Mouse (Mus musculus) embryonic facial prominence, embryonic 14.5 days (tissue): ENCODE data around the gene Il11. TPM values are rescaled to one million over a fixed set of nuclear protein-coding genes. Genes with fewer than 3 reads are reported as not detected.

Experiments
- ATAC-seq: fragments of 200-750 bp; cut with Nextera tagmentation; 2 replicates; pipeline ENCODE4 v1.8.0; 2017; ENCODE audit warnings: low read depth, moderate number of reproducible peaks, moderate TSS enrichment
- DNase-seq: peaks from one replicate; pipeline ENCODE4 v3.0.0-alpha.2; 2015; ENCODE audit warnings: low spot score
- H3K27ac ChIP-seq: fragments of 300-500 bp; sonication (generic); replicated peaks from 2 replicates; pipeline ENCODE4 v1.5.1; 2014; ENCODE audit warnings: low read depth, mild to moderate bottlenecking, low read length, moderate library complexity
- H3K27me3 ChIP-seq: fragments of 300-500 bp; sonication (generic); replicated peaks from 2 replicates; pipeline ENCODE4 v1.6.1; 2014; ENCODE audit warnings: low read length; ENCODE audit not compliant: control insufficient read depth, insufficient read depth
- H3K36me3 ChIP-seq: fragments of 300-500 bp; sonication (generic); 2 replicates; pipeline ENCODE4 v1.6.1; 2014; ENCODE audit warnings: low read length, mixed read lengths; ENCODE audit not compliant: control insufficient read depth, insufficient read depth
- H3K4me1 ChIP-seq: fragments of 300-500 bp; sonication (generic); 2 replicates; pipeline ENCODE4 v1.6.1; 2014; ENCODE audit warnings: antibody characterized with exemption, low read length; ENCODE audit not compliant: control insufficient read depth, insufficient read depth
- H3K4me2 ChIP-seq: fragments of 300-500 bp; sonication (generic); 2 replicates; pipeline ENCODE4 v1.6.1; 2014; ENCODE audit warnings: low read depth, mild to moderate bottlenecking, low read length, moderate library complexity, mixed read lengths
- H3K4me3 ChIP-seq: fragments of 300-500 bp; sonication (generic); 2 replicates; pipeline ENCODE4 v1.5.1; 2014; ENCODE audit warnings: low read depth, mild to moderate bottlenecking, low read length
- H3K9ac ChIP-seq: fragments of 300-500 bp; sonication (generic); 2 replicates; pipeline ENCODE4 v1.6.1; 2014; ENCODE audit warnings: low read depth, mild to moderate bottlenecking, low read length, moderate library complexity, mixed read lengths
- H3K9me3 ChIP-seq: fragments of 300-500 bp; sonication (generic); 2 replicates; pipeline ENCODE4 v1.6.1; 2016; ENCODE audit warnings: low read length; ENCODE audit not compliant: control insufficient read depth
- WGBS: fragments of 180-500 bp; shearing (Covaris S2); extraction: QIAGEN DNeasy Blood & Tissue Kit; methylation state at CpG from one replicate; pipeline ENCODE4 v1.1.7; 2014; 5-methylcytosine and 5-hydroxymethylcytosine counted together
- polyA plus RNA-seq: library from polyadenylated mRNA; unstranded; fragments of >200 nt; fragmentation: Nextera tagmentation; extraction: Ambion mirVana; gene quantifications from 2 replicates; pipeline ENCODE4 v1.2.1, GENCODE M21; 2014

Gene Il11
- polyA plus RNA-seq, 1 experiment from 2014 or later, result not detected

DNA sequence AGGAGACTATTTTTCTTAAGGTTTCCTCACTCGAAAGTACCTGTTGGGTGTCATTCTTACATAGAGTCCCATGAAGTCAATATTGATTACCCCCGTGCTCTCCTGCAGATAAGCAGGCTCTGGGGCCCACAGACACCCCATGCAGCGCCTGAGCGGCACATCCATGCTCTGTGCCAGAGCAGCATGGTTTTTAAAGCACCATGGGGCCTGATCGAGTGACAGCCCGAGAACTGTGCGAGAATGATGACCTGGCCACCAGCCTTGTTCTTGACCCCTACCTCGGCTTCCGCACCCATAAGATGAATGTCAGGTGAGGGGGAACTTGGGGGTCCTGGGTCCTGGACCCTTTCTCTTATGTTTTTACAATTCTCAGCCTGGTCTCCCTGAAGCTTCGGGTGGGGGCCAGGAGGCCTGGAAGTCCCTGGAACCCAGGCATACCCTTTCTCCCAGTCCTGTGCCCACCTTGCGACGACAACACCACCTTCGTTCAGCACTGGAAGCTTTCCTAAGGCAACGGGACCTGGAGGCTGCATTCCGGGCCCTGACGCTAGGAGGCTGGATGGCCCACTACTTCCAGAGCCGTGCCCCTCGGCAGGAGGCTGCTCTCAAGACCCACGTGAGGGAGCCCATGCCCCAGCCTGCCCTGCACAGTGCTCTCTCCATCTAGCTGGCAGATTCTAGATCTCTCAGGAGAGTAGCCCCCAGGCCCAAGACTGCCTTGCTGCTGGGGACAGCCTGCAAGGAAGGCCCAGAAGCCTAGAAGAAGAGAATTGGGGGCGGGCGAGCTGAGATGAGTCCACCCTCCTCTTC lies 40.8 kb downstream of the Il11 start:
- Histone ChIP-seq H3K9me3 (no peaks in the 10 kb centered on the region), H3K27ac (no peak overlapping the region), H3K9ac (peak overlapping the region; percentile 87), H3K36me3 (peaks cover 45% of the 10 kb centered on the region), H3K4me3 (peak overlapping the region; percentile 78), H3K4me1 (peaks cover 18% of the 10 kb centered on the region), H3K27me3 (no peaks in the 10 kb centered on the region), H3K4me2 (peak overlapping the region; percentile 74)
- DNase-seq (no peak), ATAC-seq (no peak)
- 89% methylated on average over 21 of the region's 21 CpGs for WGBS

DNA sequence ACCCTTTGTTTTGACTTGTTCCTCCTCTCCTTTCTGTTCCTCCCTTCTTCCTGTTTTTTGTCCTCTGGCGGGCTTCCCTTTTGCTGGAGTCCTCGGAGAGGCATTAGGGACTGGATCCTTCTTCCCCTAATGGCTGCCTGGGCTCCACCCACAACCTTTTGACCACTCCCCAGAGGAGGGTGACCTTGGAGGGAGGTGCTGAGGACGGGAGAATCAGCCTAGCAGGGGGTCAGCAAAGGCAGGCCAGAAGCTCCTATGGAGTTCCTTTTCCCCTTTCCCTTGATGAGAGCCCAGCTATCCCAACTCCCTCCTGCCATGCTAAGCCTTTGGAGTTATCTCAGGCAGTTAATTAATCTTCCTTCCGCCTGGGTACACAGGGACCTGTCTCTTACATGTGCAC lies 41.5 kb downstream of the Il11 start:
- ATAC-seq (no peak), DNase-seq (peak; percentile 42)
- 7% methylated on average over 4 of the region's 4 CpGs for WGBS

DNA sequence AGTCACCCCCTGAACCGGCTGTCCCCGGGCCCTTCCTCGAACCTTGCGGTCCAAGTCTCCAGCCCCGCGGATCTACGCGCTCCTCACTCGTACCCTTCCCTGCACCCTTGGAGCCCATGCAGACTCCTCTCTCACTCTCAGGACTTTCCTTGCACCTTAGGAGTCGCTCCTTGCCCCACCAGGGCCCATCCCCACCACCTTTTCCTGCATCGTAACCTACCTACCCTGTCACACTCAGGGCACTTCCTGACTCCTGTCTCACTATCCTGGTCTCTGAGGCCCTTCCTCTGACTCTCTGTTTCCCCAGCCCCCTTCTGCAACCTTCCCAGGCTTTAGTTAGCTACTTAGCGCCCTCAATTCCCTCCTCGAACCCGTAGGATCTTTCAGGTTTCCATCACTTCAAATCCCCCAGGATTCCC lies 42.3 kb downstream of the Il11 start:
- Histone ChIP-seq H3K36me3 (peaks cover 29% of the 10 kb centered on the region), H3K27ac (peak overlapping the region; percentile 88), H3K27me3 (no peaks in the 10 kb centered on the region), H3K4me3 (peak overlapping the region; percentile 78), H3K4me1 (peaks cover 18% of the 10 kb centered on the region), H3K9ac (peak overlapping the region; percentile 87), H3K4me2 (peak overlapping the region; percentile 74), H3K9me3 (no peaks in the 10 kb centered on the region)
- ATAC-seq, result peak; percentile 4
- DNase-seq, result no peak
- 4% methylated on average over 14 of the region's 14 CpGs for WGBS

More for the DNA sequence above, 41.5 kb downstream of the Il11 start:
- Histone ChIP-seq H3K9ac (peak overlapping the region; percentile 87), H3K36me3 (peaks cover 38% of the 10 kb centered on the region), H3K4me3 (peak overlapping the region; percentile 78), H3K27ac (peak overlapping the region; percentile 88), H3K4me1 (peaks cover 18% of the 10 kb centered on the region), H3K27me3 (no peaks in the 10 kb centered on the region), H3K9me3 (no peaks in the 10 kb centered on the region), H3K4me2 (peak overlapping the region; percentile 74)

DNA sequence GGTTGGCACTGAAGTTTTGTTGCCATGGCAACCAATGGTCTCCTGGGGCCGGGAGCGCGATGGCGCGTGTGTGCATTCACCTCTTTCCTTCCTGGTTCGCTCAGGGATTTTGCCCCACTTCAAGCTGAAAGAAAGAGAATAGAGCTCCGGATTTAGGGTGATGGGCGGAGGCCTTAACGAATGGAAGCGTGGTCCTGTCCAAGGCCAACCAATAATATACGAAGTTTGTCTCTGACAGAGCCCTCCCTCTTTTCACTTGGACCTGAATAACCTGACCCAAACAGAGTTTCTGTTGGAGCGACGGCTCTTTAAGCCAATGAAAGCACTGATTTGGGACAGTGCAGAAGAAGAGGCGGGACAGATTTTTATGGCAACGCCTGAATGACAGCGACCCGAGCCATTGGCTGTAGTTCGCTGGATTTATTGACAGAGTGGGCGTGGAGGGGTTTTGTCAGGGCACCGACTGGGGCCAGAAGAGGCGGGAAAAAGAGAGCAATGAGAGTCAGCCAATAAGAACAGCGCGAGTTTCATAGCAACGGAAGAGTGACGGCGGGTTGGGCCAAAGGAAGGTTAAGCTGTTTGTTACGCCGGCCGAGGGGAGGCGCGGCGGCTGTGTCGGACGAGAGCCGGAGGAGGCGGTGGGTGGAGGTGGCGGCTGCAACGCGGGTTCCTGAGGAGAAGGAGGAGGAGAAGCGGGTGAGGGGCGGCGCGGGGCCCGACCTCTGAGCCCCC lies 42.9 kb downstream of the Il11 start, which contains the start of gene Kmt5c:
TSS of gene Kmt5c (plus strand) at position 572 of the 732 bp plus-strand sequence.
- Histone ChIP-seq H3K36me3 (peaks cover 29% of the 10 kb centered on the region), H3K4me2 (peak within 1 kb of the TSS; percentile 74), H3K27me3 (no peaks in the 10 kb centered on the region), H3K9me3 (no peaks in the 10 kb centered on the region), H3K4me1 (peaks cover 18% of the 10 kb centered on the region), H3K4me3 (peak within 1 kb of the TSS; percentile 78), H3K9ac (peak within 1 kb of the TSS; percentile 87), H3K27ac (peak within 1 kb of the TSS; percentile 88)
- under 1% methylated on average over 26 of the region's 44 CpGs for WGBS
- DNase-seq, result peak; percentile 100
- peak; percentile 97 for ATAC-seq

DNA sequence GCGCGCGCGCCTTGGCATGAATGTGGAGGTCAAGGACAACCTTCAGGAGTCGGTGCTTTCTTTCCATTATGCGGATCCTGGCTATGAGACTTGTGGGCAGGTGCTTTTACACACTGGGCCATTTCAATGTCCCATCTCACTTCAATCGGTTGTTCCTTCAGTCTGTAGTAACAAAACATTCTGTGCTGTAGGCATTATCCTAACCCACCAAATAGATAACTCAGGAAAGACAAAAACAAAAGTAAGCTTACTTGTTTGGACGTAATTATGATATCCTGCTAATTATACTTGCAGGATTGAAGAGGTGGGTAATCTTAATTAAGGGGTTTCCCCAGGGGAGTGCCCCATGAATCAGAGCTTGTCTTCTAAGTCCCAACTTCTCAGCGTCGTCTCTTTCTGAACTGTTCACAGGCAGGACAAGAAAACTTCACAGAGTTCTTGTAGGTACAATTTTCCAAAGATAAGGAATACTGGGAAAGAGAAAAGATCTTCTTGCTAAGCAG lies 43.6 kb downstream of the Il11 start:
- ATAC-seq, result no peak
- peaks cover 23% of the 10 kb centered on the region for H3K36me3 ChIP-seq
- H3K4me1 ChIP-seq, result peaks cover 18% of the 10 kb centered on the region
- peak overlapping the region; percentile 60 for H3K4me2 ChIP-seq
- no peak for DNase-seq
- peak overlapping the region; percentile 8; the same call in 1 of the 2 replicates for H3K9ac ChIP-seq
- 49% methylated on average over 10 of the region's 10 CpGs for WGBS
- peak overlapping the region; percentile 82 for H3K27ac ChIP-seq
- H3K9me3 ChIP-seq, result no peaks in the 10 kb centered on the region
- no peaks in the 10 kb centered on the region for H3K27me3 ChIP-seq
- H3K4me3 ChIP-seq, result peak overlapping the region; percentile 37

DNA sequence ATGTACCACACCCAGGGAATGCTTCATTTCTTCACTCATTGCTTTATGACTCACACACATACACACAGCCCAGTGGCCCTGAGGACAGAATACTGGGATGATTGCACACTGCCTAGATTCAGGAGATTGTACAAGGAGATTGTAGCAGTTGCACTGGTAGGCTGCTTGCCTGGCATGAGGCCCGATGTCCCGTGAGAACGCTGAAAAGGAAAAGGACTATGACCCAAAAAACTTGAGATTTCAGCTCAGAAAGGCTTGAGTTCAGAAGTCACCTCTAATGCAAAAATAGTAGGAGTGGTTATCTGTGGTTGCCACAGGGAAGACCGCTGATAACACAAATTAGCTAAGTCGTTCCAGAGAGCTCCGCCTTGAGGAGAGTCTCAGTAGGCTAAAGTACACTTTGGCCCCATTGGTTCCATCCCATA lies 49.7 kb downstream of the Il11 start:
- H3K4me2 ChIP-seq, result no peak overlapping the region
- H3K36me3 ChIP-seq, result no peaks in the 10 kb centered on the region
- H3K4me3 ChIP-seq, result no peak overlapping the region
- H3K9ac ChIP-seq, result no peak overlapping the region
- H3K27ac ChIP-seq, result no peak overlapping the region
- ATAC-seq, result no peak
- no peak for DNase-seq
- H3K27me3 ChIP-seq, result no peaks in the 10 kb centered on the region
- no peaks in the 10 kb centered on the region for H3K4me1 ChIP-seq
- WGBS, result 60% methylated on average over 6 of the region's 6 CpGs
- H3K9me3 ChIP-seq, result no peaks in the 10 kb centered on the region

DNA sequence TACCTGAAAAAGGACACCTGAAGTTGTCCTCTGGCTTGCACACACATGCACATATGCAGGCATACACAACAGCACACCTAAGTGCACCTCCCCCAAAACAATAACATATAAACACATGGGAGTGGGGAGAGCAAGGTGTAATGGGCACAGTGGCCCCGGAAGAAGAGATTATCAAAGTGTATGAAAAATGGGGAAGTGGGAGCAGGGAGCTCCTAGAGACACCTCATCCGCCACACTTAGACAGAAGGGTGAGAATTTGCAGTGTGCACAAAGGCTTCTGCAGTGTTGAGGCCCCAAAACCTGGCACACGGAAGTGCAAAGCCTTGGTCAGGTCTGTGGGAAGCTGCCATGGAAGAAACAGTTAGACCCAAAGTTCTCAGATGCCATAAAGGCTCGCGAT lies 51.6 kb downstream of the Il11 start:
- H3K9ac ChIP-seq, result no peak overlapping the region
- H3K36me3 ChIP-seq, result no peaks in the 10 kb centered on the region
- DNase-seq, result no peak
- WGBS, result 83% methylated on average over 5 of the region's 5 CpGs
- H3K27me3 ChIP-seq, result no peaks in the 10 kb centered on the region
- no peak for ATAC-seq
- no peak overlapping the region for H3K4me3 ChIP-seq
- no peaks in the 10 kb centered on the region for H3K9me3 ChIP-seq
- no peak overlapping the region for H3K4me2 ChIP-seq
- H3K27ac ChIP-seq, result no peak overlapping the region
- H3K4me1 ChIP-seq, result no peaks in the 10 kb centered on the region

DNA sequence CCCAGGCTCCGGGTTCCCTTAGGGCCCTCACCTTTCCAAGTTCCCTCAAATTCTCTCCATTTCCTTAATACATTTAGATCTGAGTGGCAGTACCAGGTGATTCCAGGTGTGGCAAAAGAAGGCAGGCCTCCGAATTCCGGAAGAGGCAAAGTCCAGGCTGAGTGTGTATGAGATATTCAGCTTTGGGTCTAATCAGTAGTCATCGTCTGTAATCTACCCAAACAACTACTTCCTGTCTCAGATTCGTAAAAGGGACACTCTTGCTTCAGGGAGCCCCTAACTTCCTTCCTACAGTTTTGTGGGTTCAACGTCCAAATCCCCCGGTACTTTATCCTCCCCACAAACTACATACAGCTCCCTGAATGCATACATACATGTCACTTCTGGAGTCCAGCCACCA lies 57.5 kb downstream of the Il11 start, which contains the start of gene Tmem150b:
TSS of gene Tmem150b (minus strand) at position 81 of the 400 bp plus-strand sequence.
- ATAC-seq, result no peak
- Histone ChIP-seq H3K36me3 (no peaks in the 10 kb centered on the region), H3K27me3 (no peaks in the 10 kb centered on the region), H3K4me3 (no peak within 1 kb of the TSS), H3K4me2 (no peak within 1 kb of the TSS), H3K27ac (no peak within 1 kb of the TSS), H3K9ac (0 out of 2 replicates have a peak within 1 kb of the TSS, but pooled peaks have one; percentile 54), H3K9me3 (no peaks in the 10 kb centered on the region), H3K4me1 (no peaks in the 10 kb centered on the region)
- 76% methylated on average over 7 of the region's 7 CpGs for WGBS
- no peak for DNase-seq
